Mouse (Mus musculus) erythroblast, embryonic 14.5 days (primary cell): ENCODE measurements around the gene 1700013H16Rik. TPM values are rescaled to one million over a fixed set of nuclear protein-coding genes. Genes with fewer than 3 reads are reported as not detected.

ENCODE experiments used
- H3K27me3 ChIP-seq: 2 replicates; pipeline ENCODE4 v1.6.1; 2012; ENCODE audit warnings: inconsistent platforms; ENCODE audit not compliant: control insufficient read depth
- H3K36me3 ChIP-seq: 2 replicates; pipeline ENCODE4 v1.6.1; 2012; ENCODE audit warnings: mild to moderate bottlenecking, inconsistent platforms; ENCODE audit not compliant: control insufficient read depth
- H3K4me1 ChIP-seq: 2 replicates; pipeline ENCODE4 v1.6.1; 2012; ENCODE audit warnings: inconsistent platforms; ENCODE audit not compliant: control insufficient read depth
- H3K4me3 ChIP-seq: replicated peaks from 2 replicates; pipeline ENCODE3; 2012; ENCODE audit warnings: moderate library complexity, mild to moderate bottlenecking, inconsistent platforms
- H3K9me3 ChIP-seq: 2 replicates; pipeline ENCODE4 v1.6.1; 2012; ENCODE audit warnings: low read length, inconsistent platforms, mixed read lengths; ENCODE audit not compliant: control insufficient read depth
- GATA1 ChIP-seq: IDR thresholded peaks from 2 replicates; pipeline ENCODE4 v1.6.1; 2012; ENCODE audit warnings: low read length, inconsistent platforms, mixed read lengths
- TAL1 ChIP-seq: IDR thresholded peaks from 3 replicates; pipeline ENCODE4 v1.6.1; 2012; ENCODE audit warnings: low read length, inconsistent platforms, mixed read lengths
- polyA plus RNA-seq: library from polyadenylated mRNA; stranded (reverse); fragments of >175 nt; gene quantifications from 2 replicates; pipeline ENCODE4 v1.2.3, GENCODE M21; 2012

1700013H16Rik gene
- polyA plus RNA-seq, 1 experiment, result not detected

DNA sequence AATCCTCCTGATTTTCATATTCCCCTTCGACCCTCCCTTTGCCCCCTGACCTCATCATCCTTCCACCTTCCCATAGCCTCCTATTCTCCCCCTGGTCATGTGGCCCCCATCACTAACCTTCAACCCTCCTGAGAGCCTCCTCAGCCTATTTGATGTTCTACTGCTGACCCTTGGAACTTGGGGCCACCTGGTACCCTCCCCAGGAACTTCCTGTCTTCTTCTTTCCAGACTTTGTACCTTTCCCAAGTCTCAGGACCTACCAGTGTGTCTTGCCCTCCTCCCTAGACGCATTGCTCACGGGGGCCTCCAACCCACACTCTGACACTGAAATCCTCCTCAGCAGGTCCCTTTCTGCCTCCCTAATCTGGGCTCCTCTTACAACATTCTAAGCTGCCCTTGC is 55.0 kb downstream of the 1700013H16Rik start:
- no peak for TF ChIP-seq TAL1
- no peak for TF ChIP-seq GATA1
- H3K27me3 ChIP-seq, result no peaks in the 10 kb centered on the region; the same call in 1 of the 2 replicates

DNA sequence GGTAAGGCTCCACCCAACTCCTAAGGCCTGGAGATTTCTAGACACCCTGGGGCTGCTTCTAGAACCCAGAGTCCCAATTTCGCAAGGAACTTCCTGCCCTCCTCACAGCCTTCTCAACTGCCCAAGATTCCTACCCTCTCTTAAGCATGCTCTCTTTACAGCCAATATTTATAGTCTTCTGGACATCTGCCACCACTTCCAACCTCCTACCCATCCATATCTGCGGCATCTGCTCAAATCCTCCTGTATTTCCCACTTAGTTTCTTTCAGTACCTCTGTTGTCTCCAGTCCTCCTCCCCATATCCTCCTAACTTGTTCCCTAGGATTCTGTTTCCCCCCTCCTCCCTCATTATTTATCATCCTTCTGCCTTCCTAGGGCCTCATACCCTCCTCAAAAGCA is 58.4 kb downstream of the 1700013H16Rik start:
- Histone ChIP-seq H3K36me3 (no peaks in the 10 kb centered on the region), H3K27me3 (no peaks in the 10 kb centered on the region), H3K4me3 (no peak overlapping the region), H3K4me1 (no peaks in the 10 kb centered on the region), H3K9me3 (no peaks in the 10 kb centered on the region)
- TF ChIP-seq TAL1 (no peak), GATA1 (no peak)

More for the DNA sequence above, 55.0 kb downstream of the 1700013H16Rik start:
- H3K4me1 ChIP-seq, result no peaks in the 10 kb centered on the region
- H3K36me3 ChIP-seq, result no peaks in the 10 kb centered on the region
- H3K9me3 ChIP-seq, result no peaks in the 10 kb centered on the region
- no peak overlapping the region for H3K4me3 ChIP-seq

DNA sequence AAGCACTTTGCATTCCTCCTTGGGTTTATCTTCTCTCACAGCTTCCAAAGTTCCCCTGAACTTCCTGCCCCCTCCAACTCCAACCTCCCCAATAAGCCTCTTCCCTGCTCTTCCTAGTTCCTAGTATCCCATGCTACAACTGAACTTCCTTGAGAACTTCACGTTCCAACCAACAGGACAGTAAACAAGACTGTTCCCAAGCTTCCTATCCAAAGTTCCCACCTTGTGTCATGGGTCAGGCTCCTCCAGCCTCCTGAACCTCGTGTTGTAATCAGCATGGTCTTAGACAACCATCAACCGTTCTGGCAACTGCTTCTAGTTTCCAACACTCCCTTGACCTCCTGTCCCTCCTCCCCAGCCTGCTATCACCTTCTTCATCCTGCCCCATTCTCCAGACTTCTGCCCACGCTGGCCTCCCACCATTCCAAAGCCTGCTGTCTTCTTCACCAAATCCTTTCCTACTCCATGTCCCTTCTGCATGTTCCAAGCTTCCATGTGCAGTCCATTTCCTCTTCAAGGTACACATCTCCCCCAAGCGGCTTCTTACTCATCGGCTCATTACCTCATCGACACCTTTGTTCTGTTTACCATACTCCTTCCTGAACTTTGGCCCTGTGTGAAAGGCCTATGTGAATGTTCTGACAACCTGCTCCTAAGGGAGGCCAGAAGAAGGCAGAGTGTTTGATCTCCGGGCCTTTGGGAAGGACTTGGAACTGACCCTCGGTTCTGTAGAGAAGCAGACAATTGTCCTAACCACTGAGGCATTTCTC is 63.4 kb downstream of the 1700013H16Rik start:
- TF ChIP-seq GATA1 (no peak), TAL1 (no peak)
- Histone ChIP-seq H3K4me1 (no peaks in the 10 kb centered on the region), H3K9me3 (no peaks in the 10 kb centered on the region), H3K36me3 (no peaks in the 10 kb centered on the region), H3K27me3 (no peaks in the 10 kb centered on the region), H3K4me3 (no peak overlapping the region)

DNA sequence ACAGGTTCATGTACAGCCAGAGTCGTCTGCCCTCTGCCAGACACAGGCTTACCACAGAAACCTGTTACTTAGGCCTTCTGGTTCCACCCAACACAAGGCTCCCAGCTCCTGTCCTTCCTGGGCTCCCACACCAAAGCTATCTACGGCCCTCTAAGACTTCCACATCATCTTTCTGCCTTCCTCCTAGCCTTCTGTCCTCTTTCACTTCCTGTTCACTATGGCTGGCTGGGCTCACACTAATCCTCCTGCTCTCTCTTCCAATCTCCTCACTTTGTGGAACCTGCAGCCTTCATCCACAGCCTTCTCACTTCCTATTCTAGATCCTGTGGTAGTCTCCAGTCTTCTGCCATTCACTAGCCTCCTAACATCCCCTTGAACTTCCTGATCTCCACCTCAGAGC is 64.5 kb downstream of the 1700013H16Rik start:
- H3K36me3 ChIP-seq, result no peaks in the 10 kb centered on the region
- H3K27me3 ChIP-seq, result no peaks in the 10 kb centered on the region
- no peaks in the 10 kb centered on the region for H3K4me1 ChIP-seq
- H3K4me3 ChIP-seq, result no peak overlapping the region
- no peaks in the 10 kb centered on the region for H3K9me3 ChIP-seq
- TF ChIP-seq GATA1 (no peak), TAL1 (no peak)

Other genes with a start within 250 kb of the 1700013H16Rik start
- not detected in 2 replicates for gene Rtl8c, start 149.8 kb downstream of the 1700013H16Rik start, polyA plus RNA-seq
- gene Gm14597, start 148.9 kb downstream of the 1700013H16Rik start, polyA plus RNA-seq, result not detected in 2 replicates
- 0.17 and 0.52 TPM in 2 replicates for gene Rtl8a, start 114.1 kb downstream of the 1700013H16Rik start, polyA plus RNA-seq
- gene Rtl8b, start 87.4 kb downstream of the 1700013H16Rik start, polyA plus RNA-seq, result 0.20 and 0.47 TPM in 2 replicates
- gene 4930502E18Rik, start 33.0 kb downstream of the 1700013H16Rik start, polyA plus RNA-seq, result not detected in 2 replicates
- not detected in 2 replicates for gene Zfp36l3, start 18.6 kb upstream of the 1700013H16Rik start, polyA plus RNA-seq
- not detected in 2 replicates for gene Xlr, start 39.9 kb upstream of the 1700013H16Rik start, polyA plus RNA-seq